Comparison of ENCODE assay signal across 8 mouse cellular contexts in genomic region chr3:116327001-116327615, GRCm38 (mm10).
DNase-seq lines count a peak whose midpoint lies in the region; ATAC-seq and TF ChIP-seq lines count a peak whose summit lies in the region.

No protein-coding gene starts in this region.

- intact Hi-C loops in gastrocnemius, adult 2 months (cut with DNase I), result loop anchor here (1.0 kb wide), 1 partner anchor 294 kb away; no protein-coding TSS in a partner anchor

- DNase-seq in ZHBTc4 (ENCODE audit: low read depth, low spot score), result peak; percentile 93
- DNase-seq in cerebellum, postnatal 4 days (ENCODE audit: low spot score in 2 of 2), result peak; percentile 76 to 89
- DNase-seq in gastrocnemius, adult 2 months, result peak; percentile 84
- DNase-seq in hindlimb bud, embryonic 11.5 days (ENCODE audit: extremely low spot score, low read depth, low spot score), result peak; percentile 68
- DNase-seq in left cerebral cortex, adult 8-10 months (ENCODE audit: low spot score in 2 of 2), result peak; percentile 80 to 84
- DNase-seq in right cerebral cortex, postnatal 14 days, result peak; percentile 87
- peak; percentile 86 for DNase-seq in urinary bladder, postnatal 25 days (ENCODE audit: low spot score)

- peak; percentile 100; the same call in 1 of the 2 replicates for TF ChIP-seq CTCF in gastrocnemius, adult 2 months (IDR thresholded peaks at IDR 0.05)

- peak; percentile 97 for ATAC-seq in megakaryocyte progenitor cell, adult 5-6 weeks (replicated peaks; ENCODE audit: poor library complexity)

- H3K27ac ChIP-seq in gastrocnemius, adult 2 months, result peak overlapping the region; percentile 31; the same call in 1 of the 2 replicates

- H3K4me3 ChIP-seq in gastrocnemius, adult 2 months, result peak overlapping the region; percentile 55

Comparison
In these comparisons a context has a peak if more than half of its experiments do, and no peak if none do; other contexts are left out.
1. Peak in every context shown above with its lines: DNase-seq, ATAC-seq, H3K4me3 ChIP-seq and H3K27ac ChIP-seq.